Mouse (Mus musculus) G1E (cell line): ENCODE measurements around the gene Ccdc8.

ENCODE experiments used
- CTCF ChIP-seq: IDR thresholded peaks from 2 replicates; pipeline ENCODE4 v1.5.1; 2012; ENCODE audit warnings: low read depth, low read length, inconsistent platforms, mixed read lengths
- TAL1 ChIP-seq: conservative IDR thresholded peaks from 2 replicates; pipeline ENCODE4 v1.6.1; 2012; ENCODE audit warnings: low read depth, low read length, inconsistent platforms, mixed read lengths

DNA sequence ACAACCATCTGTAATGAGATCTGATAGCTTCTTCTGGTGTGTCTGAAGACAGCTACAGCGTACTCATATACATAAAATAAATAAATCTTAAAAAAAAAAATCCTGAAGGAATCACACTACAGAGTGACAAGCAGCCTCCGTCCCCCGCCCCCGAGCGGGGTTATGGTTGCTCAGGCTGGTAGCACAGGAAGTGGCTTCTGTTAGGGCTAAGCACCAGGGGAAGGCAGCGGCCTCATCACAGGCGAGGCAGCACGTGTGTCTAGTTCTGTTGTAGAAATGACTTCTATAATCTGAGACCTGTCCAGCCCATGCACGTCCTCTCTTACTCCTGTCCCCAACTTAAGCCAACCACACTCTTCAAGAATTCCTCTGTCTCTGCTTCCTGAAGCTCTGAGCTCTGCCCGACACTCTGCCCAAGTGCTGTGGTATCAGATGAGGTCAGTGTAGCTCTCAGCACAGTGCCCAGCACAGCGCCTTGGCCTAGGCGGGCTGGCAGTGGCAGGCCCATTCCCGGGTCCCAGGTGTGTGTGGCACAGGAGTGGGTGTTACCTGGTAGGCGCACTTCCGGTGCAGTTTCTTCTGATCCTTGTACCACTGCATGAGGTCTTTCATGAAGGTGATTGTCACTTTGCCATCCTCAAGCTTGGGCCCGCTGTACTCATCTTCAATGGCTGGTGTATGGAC, 17.0 kb downstream of the Ccdc8 start:
- no peak for TF ChIP-seq CTCF
- TF ChIP-seq TAL1 = no peak
